Mouse (Mus musculus) mature B cell (primary cell): ENCODE data around the gene Clec4a1.

ENCODE experiments used
- in situ Hi-C: fragments of 300-500 bp; cut with MboI; formaldehyde crosslinking; loops from 2 replicates; pipeline ENCODE4 v1.14.3; 2019

Clec4a1 gene

DNA sequence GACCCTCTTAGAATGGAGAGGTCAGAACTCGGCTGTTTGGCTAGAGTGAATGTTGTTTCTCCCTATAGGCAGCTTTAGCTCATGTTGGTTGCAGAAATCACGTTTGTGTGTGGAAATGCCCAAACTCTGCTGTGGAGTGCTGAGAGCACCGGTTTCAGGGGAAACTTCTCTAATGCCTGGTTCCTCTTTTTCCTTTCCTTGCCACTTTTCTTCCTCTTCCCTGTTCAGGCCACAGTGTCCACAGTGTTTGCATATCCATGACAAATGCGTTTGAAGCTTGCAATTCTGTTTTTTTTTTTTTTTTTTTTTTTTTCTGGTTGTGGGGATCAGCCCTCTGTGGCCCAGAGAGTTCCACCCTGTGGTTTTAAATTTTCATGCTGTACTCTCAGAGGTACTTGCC is at the start of gene Clec4a1:
Gene Clec4a1, plus strand, starts transcription at position 398 of the 400 bp plus-strand sequence.
- in situ Hi-C loops = no loop called here

DNA sequence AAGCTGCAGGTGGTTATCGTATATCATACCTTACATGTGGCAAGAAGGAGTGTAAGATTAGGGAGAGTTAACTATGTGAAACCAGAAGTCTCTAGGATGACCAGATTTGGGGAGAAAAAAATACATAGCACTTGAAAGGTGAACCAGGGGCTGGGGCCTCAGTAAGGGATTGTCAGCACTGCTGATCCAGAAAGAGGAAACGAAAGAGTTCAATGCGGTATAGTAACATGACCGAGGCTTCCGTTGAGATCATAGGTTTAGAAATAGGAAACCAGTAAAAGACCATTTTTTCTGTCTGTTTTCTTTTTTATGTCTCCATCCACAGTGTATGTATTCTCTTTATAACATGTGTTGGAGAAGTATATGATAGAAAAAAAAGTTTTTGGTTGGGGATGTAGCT is 48.8 kb upstream of the Clec4a1 start:
- in situ Hi-C loops = loop anchor here (5.0 kb wide), 1 partner anchor 60 kb away; no protein-coding TSS in a partner anchor

DNA sequence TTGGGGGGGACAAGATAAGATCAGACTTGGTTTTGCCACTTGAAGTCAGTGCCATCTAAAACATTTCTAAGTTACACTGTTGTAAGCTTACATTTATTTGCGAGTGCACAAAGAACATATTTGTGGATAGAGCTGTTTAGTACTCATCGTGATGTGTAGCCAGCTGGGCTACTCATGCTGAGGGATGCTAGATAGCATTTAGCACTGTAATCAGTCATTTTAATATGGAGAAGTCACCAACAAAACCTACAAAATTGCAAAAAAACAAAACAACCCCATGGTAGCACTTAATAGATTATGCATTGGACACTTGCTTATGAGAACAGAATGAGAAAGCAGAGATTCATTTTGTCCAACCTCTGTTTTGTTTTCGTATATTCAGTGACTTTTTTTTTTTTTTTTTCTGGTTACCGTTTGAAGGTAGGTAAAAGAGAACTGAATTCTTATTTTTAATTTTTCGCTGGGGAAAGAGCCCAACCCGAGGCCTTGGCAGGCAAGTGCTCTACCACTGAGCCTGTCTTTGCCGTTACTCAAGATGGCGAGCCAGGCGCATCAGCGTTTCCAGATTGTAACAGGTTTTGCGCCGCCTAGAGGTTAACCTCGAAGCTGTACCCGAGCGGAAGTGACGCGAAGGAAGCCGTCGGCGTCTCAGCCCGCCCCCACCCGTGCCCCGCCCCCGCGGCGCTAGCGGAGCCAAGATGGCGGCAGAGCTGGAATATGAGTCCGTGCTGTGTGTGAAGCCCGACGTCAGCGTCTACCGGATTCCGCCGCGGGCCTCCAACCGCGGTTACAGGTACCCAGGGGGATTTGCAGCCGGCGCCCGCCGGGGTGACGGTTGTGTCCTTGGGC is 47.6 kb upstream of the Clec4a1 start, which contains the start of gene Necap1:
Gene Necap1, plus strand, starts transcription at position 604 of the 849 bp plus-strand sequence.
- in situ Hi-C loops = loop anchor here (5.0 kb wide), 1 partner anchor 62 kb away; no protein-coding TSS in a partner anchor

- in situ Hi-C loops = loop anchor here (5.0 to 25.0 kb wide), 3 partner anchors 63 to 1512 kb away; no protein-coding TSS in a partner anchor
Measured at GRCm38 (mm10) chr6:122874720-122875389, 46.8 kb upstream of the Clec4a1 start.

GRCm38 (mm10) chr6:122879141-122879735 is 42.4 kb upstream of the Clec4a1 start:
- in situ Hi-C loops = loop anchor here (25.0 kb wide), 2 partner anchors 1383 to 1508 kb away; no protein-coding TSS in a partner anchor

DNA sequence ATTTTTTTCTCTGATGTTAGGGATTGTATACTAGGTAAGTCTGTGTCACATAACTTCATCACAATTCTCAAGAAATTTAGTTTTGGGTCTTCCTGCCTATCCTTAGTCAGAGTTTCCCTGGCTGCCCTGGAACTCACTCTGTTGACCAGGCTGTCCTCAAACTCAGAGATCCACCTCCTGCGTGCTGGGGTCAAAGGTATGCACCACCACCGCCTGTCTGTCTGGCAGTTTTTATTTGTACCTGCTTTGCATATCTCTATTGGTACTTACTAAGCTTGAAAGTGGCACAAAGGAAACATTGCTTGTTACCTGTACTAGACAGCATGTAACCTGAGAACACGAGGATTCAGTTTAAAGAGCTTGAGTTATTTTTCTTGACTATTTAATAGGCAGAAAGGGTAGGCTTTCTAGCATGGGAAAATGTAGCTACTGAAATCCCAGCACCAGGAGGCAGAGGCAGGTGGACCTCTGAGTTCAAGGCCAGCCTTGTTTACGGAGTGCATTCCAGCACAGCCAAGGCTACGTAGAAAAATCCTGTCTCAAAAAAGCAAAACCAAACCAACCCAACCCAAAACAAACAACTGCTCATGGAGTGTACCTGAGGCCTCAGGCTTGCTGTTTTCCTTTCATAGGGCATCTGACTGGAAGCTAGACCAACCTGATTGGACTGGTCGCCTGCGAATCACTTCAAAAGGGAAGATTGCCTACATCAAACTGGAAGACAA is 41.7 kb upstream of the Clec4a1 start:
- in situ Hi-C loops = loop anchor here (25.0 kb wide), 2 partner anchors 1382 to 1507 kb away; no protein-coding TSS in a partner anchor

DNA sequence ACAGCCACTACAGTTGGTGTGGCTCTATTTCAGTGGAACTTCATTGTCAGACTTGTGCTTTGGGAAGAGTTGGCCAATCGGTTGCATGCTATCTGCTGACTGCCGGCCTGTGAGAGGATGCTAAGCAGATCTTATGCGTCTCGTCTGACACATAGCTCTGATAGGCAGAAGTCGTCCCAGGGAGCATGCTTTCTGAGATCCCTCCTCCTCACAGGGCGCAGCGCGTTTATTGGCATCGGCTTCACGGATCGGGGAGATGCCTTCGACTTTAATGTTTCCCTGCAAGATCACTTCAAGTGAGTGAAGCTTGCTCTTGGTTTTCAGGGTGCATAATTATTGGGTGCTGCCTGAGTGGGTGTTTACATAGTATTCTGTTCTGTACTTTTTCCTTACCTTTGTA is 40.4 kb upstream of the Clec4a1 start:
- in situ Hi-C loops = loop anchor here (25.0 kb wide), 2 partner anchors 1381 to 1506 kb away; no protein-coding TSS in a partner anchor

DNA sequence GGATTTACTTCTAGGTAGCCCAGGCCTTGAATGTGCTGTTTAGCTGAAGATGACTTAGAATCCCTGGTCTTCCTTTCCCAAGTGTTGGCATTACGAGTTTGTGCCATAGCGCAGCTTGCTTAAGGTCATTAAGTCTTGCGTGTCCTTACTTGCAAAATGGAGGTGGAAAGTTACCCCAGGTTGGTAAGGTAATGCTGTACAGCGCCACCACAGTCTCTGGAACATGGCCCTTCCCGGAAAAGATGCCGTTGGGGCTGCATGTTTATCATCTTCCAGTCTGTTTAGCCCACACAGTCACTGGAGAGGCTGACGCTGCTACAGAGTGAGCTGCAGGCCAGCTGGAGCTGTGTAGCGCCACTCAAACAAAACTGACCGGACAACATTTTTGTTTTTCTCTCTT is 38.0 kb upstream of the Clec4a1 start:
- in situ Hi-C loops = loop anchor here (25.0 kb wide), 2 partner anchors 1379 to 1504 kb away; no protein-coding TSS in a partner anchor

DNA sequence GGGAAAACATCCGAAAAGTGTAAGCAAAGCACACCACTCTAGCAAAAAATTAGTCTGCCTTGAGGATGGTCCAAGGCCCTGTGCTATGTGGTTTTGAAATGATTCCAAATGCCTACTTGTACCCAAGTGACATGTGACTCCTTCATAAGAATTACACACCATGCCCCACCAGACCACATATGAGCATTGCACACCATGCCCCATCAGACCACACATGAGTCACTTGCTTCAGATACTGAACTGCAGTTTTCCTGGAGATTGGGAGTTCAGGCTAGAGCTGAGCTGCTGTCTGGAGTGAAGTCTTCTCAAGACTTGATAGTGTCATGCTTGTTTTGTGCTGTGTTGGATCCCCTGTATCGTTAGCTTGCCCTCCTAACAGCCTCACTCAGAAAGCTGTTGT is 32.0 kb upstream of the Clec4a1 start:
- in situ Hi-C loops = loop anchor here (25.0 kb wide), 2 partner anchors 1373 to 1498 kb away; no protein-coding TSS in a partner anchor

GRCm38 (mm10) chr6:122892442-122893049 is 29.1 kb upstream of the Clec4a1 start:
- in situ Hi-C loops = loop anchor here (25.0 kb wide), 2 partner anchors 1370 to 1495 kb away; no protein-coding TSS in a partner anchor

GRCm38 (mm10) chr6:122919922-122920321 is 1.7 kb upstream of the Clec4a1 start:
- in situ Hi-C loops = no loop called here

GRCm38 (mm10) chr6:122934845-122935244 is 13.2 kb downstream of the Clec4a1 start:
- in situ Hi-C loops = no loop called here

DNA sequence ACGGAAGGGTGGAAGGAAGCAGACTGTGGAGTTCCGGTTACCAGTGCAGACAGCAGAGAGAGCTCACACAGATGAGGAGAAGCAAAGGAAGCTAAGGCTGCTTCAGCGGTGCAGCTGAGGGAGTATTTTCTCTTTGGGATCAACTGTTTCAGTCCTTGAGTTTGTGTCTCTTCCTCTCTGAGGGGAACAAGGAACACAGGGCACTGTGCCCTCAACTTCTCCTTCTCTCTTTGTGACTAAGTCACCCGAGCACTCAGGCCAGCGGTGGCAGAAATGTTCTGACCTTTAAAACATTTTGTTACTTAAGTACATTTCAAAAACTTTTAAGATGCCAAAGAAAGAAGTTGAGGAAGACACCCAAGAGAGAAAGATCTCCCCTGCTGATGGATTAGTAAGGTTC is 18.0 kb downstream of the Clec4a1 start:
- in situ Hi-C loops = no loop called here

DNA sequence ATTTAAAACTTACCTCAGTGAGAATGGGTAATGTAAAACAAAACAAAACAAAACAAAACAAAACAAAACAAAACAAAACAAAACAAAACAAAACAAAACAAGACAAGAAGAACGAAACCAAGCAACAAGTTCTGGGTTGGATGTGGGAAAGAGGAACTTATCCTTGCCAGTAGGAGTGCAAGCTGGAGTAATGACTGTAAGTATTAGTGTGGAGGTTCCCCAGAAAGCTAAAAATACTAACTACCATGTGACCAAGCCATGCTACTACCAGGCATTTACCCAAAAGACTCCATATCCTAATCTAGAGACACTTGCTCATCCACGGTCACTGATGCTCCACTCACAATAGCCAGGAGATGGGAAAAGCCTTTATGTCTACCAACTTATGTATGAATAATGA is 25.1 kb downstream of the Clec4a1 start:
- in situ Hi-C loops = no loop called here

- in situ Hi-C loops = no loop called here
Measured at GRCm38 (mm10) chr6:122952401-122952800, 30.8 kb downstream of the Clec4a1 start, which contains the start of gene Clec4a3. Clec4a3 (plus strand) TSS chr6:122952515.

GRCm38 (mm10) chr6:122964562-122964961 is 42.9 kb downstream of the Clec4a1 start:
- in situ Hi-C loops = no loop called here

DNA sequence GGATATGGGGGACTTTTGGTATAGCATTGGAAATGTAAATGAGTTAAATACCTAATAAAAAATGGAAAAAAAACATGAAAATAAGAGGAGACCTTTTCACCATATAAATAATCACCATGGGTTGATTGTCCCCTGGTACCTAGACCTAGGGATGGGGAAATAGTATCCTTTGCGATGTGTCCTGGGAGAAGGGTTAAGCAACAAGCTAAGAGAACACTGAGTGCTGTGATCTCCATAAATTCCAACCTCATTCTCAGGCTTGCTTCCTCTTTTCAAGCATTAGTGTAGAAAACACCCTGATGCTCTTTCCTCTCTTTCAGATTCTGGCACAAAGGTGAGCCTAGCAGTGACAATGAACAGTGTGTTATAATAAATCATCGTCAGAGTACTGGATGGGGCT is 47.4 kb downstream of the Clec4a1 start:
- in situ Hi-C loops = no loop called here
